Mouse (Mus musculus) kidney, adult 9 months (tissue): ENCODE measurements around the gene Calcb.
A peak's percentile ranks its signal among the peaks of the same experiment; 100 is the strongest.

Source experiments
- DNase-seq: peaks from one replicate; pipeline ENCODE4 v3.0.0; 2022

Calcb gene

DNA sequence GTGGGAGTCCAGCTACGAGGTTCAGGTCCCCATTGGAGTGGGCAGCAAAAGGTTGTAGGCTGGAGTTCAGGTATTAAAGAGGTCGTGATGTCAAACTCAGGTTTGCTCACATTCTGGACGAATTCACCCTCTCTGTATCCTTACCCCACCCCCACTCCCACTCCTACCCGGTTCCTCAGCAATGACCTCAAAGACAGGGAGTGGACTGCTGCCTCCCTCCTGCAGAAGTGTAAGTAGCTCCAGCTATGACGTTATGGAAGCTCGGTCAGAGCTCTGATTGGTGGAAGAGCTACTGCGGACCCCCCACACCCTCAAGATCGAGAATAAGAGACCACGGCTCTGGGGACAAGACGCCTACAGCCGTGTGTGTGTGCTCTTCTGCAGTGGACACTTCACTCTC, at the start of gene Calcb:
Gene Calcb, plus strand, starts transcription at position 344 of the 400 bp plus-strand sequence.
- DNase-seq = no peak

- DNase-seq = no peak
Measured at GRCm38 (mm10) chr7:114671405-114671804, 47.0 kb upstream of the Calcb start.

DNA sequence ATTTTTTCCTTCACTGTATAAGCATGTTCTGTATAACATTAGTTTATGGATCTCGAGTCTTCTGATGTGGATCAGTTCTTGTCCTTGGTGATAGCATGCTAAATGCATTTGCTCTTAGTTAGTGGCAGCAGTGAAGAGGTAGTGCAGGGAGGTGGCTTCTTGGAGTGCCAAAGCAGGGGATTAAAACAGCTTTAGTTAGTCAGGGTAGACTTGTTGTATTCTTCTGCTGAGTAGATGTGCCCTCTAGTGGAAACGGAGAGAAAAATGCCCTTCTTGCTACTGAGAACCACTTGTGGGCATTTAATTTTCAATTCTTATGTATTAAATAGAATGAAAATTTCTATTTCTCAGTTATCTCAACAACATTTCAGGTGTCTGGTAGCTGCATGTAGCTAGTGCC, 45.7 kb upstream of the Calcb start:
- DNase-seq = peak; percentile 35

DNA sequence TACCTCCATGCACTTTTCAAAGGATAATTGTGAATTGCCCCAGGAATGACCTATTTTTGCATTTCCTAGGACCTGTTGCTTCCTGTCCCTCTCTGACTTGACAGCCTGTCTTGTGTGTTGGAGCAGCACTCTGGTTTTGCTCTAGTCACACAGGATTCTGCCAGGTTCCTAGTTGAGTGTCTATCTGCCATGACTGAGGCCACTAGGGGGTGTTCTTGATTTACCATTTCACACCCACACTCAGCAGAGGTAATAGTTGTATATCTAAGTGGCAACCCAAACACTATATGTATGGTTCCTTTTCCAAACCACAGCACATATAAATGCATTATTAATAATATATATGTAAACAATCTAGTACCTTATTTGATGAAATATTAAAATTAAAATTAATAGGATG, 26.1 kb upstream of the Calcb start:
- peak; percentile 12 for DNase-seq

GRCm38 (mm10) chr7:114700871-114701270, 17.6 kb upstream of the Calcb start:
- DNase-seq = no peak

DNA sequence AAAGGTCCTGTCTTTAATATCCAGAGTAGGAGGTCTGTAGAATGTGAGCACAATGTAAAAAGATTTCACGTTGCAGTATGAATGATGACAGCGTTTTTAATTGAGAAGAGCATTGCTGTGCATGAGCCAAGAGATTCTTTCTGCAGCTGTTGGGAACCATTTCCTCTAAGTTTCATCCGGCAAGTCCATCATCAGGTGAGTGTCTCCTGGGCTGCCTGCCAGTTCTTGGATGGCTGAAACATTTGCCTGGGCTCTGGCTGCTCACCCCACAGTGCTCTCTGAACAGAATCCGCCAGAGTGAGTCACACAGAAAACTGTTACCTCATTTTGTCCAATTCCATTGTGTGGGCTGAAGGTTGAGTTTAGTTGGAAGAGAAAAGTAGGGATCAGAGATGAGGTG, 11.7 kb upstream of the Calcb start:
- no peak for DNase-seq

DNA sequence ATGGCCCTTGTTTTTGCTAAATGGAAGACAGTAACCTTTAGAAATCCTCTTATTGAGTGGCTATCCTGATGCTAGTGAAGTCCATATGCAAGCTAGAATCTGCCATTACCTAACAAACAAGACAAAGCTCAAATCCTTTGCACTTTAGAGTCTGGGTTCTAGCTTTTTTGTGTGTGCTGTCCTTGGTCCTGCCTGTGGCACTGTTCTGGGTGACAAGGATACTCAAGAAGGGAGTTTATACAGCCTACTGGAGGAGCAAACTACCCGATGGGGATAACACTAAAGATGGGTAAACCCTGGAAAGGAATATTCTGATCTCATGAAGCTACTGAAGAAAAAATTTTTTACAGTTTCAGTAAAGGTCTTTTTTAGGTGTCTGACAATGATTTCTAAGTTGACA, 11.0 kb upstream of the Calcb start:
- no peak for DNase-seq

DNA sequence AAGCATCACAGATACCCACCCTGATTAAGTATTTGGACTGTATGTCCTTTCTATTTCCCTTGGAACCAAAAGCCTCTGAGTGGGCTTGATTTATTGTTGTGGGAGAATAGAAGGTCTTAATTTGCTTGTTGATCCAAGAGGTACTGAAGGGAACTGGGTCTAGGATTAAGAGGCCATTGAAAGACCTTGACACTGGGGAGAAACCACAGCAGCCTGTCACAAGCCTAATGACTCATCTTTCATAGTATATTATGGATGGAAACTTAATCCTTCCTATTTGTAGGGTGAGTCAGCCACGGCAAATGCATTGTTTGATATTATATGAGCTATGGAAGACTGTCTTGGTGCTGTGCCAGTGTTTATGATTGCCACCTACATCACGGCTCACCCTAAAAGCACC, 8.0 kb upstream of the Calcb start:
- DNase-seq = no peak

DNA sequence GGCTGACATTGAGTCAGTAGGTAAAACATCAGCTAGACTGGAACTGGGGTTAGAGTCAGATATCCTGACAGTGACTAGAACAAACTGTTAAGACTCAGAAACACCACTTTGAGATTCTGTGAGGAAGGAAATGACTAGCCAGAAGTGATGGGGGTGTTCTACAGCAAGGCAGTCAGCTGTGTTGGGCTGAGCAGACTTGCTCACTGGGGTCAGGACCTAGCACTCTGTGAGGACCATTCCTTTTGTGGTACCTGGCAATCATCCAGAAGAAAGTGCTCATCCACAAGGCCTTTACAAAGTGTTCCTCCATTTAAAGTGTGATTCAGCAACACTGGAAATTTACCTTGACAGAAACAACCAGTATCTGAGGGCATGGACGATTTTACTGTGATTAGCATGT, 5.9 kb upstream of the Calcb start:
- DNase-seq = no peak

DNA sequence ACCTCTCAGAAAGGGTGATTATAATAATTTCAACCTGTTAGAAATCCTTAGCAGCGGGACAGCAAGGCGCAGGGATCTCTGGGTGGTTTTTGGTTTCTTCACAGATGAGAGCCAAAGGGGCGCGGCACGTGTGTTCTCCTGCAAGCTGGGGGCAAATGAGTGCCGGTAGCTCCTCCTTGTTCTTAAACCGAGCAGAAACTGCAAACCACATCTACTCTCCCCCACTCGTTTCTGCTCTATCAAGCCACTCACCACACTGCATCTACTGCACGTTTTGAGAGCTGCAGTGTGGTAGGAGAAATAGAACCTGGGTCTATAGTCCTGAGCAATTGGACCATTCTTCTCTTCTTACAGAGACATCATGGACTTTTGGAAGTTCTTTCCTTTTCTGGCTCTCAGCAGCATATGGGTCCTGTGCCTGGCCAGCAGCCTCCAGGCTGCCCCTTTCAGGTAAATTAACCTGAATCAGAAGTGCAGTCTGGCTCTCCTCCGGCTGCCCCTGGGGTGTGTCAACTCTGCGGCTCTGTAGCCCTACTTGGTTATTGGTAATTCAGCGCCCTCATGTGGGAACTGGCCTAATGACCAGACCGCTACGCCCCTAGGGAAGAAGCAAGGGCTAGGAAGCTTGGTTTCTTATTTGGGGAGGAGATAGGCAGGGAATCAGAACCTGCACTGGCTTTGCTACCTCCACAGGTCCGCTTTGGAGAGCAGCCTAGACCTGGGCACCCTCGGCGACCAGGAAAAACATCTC, 1.1 kb downstream of the Calcb start:
- peak; percentile 26 for DNase-seq

- peak; percentile 13 for DNase-seq
Measured at GRCm38 (mm10) chr7:114729696-114730095, 11.3 kb downstream of the Calcb start.

- DNase-seq = no peak
Measured at GRCm38 (mm10) chr7:114731175-114731574, 12.7 kb downstream of the Calcb start.

GRCm38 (mm10) chr7:114731700-114732099, 13.3 kb downstream of the Calcb start:
- peak; percentile 23 for DNase-seq

DNA sequence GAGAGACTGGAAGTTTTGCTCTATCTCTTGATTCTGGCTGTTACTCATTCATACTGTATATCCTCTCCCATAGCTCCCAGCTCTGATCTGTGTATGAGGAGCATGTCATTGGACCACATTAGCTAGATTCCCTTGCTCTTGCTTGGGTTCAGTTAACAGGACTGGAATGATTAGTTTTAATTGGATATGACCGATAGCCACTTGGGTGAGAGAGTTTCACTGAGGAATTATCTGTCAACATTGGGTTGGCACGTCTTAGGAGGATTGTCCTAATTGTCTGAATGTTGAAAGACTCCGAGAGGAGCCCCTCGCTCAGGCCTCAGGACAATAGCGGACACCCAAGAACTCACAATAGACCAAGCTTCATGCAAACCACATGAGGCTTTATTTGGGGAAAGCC, 17.8 kb downstream of the Calcb start:
- no peak for DNase-seq

- DNase-seq = no peak
Measured at GRCm38 (mm10) chr7:114738166-114738565, 19.7 kb downstream of the Calcb start.

GRCm38 (mm10) chr7:114740360-114741165, 22.1 kb downstream of the Calcb start:
- DNase-seq = peak; percentile 28

GRCm38 (mm10) chr7:114743022-114743780, 24.8 kb downstream of the Calcb start, which contains the start of gene Insc:
Gene Insc, plus strand, starts transcription at chr7:114743694.
- no peak for DNase-seq

DNA sequence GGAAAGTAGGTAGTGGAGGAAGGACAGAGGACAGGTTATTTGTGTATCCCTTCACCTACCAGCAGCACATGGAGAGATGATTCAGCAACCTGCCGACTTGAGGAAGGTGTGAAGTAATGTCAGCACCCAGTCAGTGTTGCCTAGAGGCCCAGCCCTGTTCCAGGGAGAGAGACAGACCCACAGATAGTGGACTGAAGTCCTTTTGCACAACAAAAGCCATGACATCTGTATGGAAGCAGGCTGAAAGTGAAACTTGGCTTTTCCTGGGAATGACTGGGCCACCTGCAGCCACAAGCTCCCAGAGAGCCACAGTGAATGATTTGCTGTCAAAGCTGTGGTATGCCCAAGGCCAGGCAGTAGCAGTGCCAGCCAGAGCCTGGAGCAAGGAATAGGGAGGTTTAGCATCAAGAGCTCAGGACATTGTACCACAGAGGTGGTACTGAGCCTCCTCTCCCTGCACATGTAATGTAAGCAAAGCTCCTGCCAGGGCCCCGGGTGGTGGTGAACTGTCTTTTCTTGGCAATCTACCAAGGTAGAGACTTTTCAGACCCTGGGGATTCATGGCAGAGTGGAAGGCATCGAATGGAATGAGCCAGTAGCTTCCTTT, 26.3 kb downstream of the Calcb start:
- no peak for DNase-seq

GRCm38 (mm10) chr7:114745481-114746271, 27.2 kb downstream of the Calcb start:
- DNase-seq = peak; percentile 22

- no peak for DNase-seq
Measured at GRCm38 (mm10) chr7:114747596-114747995, 29.2 kb downstream of the Calcb start.

DNA sequence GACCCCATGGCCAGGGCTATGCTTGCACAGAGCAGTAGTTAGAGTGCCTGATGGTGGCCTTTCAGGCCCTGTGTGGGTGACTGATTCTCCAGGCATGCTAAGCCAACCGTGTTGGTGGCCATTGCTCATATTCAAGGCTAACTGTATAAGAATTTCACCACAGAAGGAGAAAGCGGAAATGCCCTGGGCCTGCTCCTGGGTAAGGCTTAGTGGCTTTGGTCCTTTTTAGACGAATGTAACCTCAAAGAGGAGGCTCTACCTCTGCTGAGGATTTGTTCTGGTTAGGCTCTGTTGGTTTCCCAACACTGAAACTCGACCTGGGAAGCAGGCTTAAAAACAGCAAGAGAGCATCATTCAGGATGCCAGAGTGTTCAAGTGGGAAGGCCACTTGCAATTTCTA, 29.8 kb downstream of the Calcb start:
- no peak for DNase-seq

- DNase-seq = no peak
Measured at GRCm38 (mm10) chr7:114753471-114753870, 35.0 kb downstream of the Calcb start.
